Mouse (Mus musculus): ENCODE results near the gene Prim2. TPM values are rescaled to one million over a fixed set of nuclear protein-coding genes. Genes with fewer than 3 reads are reported as not detected.

Prim2 gene
- total RNA-seq, 2 experiments from 2014 or later, result 77.0 to 90.7 TPM

GRCm38 (mm10) chr1:33496128-33496527 lies 173.5 kb downstream of the Prim2 start:
- peak; percentile 84 for ATAC-seq (replicated peaks; ENCODE audit: poor library complexity, severe bottlenecking)

- ATAC-seq (replicated peaks; ENCODE audit: poor library complexity, severe bottlenecking), result no peak
Observed at GRCm38 (mm10) chr1:33495586-33495985, 174.0 kb downstream of the Prim2 start.

- no peak for ATAC-seq (replicated peaks; ENCODE audit: poor library complexity, severe bottlenecking)
Observed at GRCm38 (mm10) chr1:33495203-33495553, 174.4 kb downstream of the Prim2 start.

GRCm38 (mm10) chr1:33494524-33495202 lies 174.9 kb downstream of the Prim2 start:
- ATAC-seq (replicated peaks; ENCODE audit: poor library complexity, severe bottlenecking), result no peak

GRCm38 (mm10) chr1:33490220-33490619 lies 179.4 kb downstream of the Prim2 start:
- peak; percentile 55 for ATAC-seq (replicated peaks; ENCODE audit: poor library complexity, severe bottlenecking)

- ATAC-seq (replicated peaks; ENCODE audit: poor library complexity, severe bottlenecking), result no peak
Observed at GRCm38 (mm10) chr1:33488372-33488771, 181.2 kb downstream of the Prim2 start.

- peak; percentile 56; the same call in 1 of the 2 replicates for ATAC-seq (replicated peaks; ENCODE audit: poor library complexity, severe bottlenecking)
Observed at GRCm38 (mm10) chr1:33483746-33484145, 185.8 kb downstream of the Prim2 start.

- no peak for ATAC-seq (replicated peaks; ENCODE audit: poor library complexity, severe bottlenecking)
Observed at GRCm38 (mm10) chr1:33480382-33480781, 189.2 kb downstream of the Prim2 start.

- ATAC-seq (replicated peaks; ENCODE audit: poor library complexity, severe bottlenecking), result peak; percentile 75
Observed at GRCm38 (mm10) chr1:33471069-33471468, 198.5 kb downstream of the Prim2 start.

- ATAC-seq (replicated peaks; ENCODE audit: poor library complexity, severe bottlenecking), result 0 out of 2 replicates have a peak, but pooled peaks have one; percentile 16
Observed at GRCm38 (mm10) chr1:33470222-33470621, 199.4 kb downstream of the Prim2 start.

- no peak for ATAC-seq (replicated peaks; ENCODE audit: poor library complexity, severe bottlenecking)
Observed at GRCm38 (mm10) chr1:33464234-33464633, 205.4 kb downstream of the Prim2 start.

GRCm38 (mm10) chr1:33460703-33461102 lies 208.9 kb downstream of the Prim2 start:
- no peak for ATAC-seq (replicated peaks; ENCODE audit: poor library complexity, severe bottlenecking)

- no peak for ATAC-seq (replicated peaks; ENCODE audit: poor library complexity, severe bottlenecking)
Observed at GRCm38 (mm10) chr1:33460262-33460661, 209.3 kb downstream of the Prim2 start.

- peak; percentile 74 for ATAC-seq (replicated peaks; ENCODE audit: poor library complexity, severe bottlenecking)
Observed at GRCm38 (mm10) chr1:33458950-33459349, 210.6 kb downstream of the Prim2 start.

GRCm38 (mm10) chr1:33454251-33454650 lies 215.3 kb downstream of the Prim2 start:
- no peak for ATAC-seq (replicated peaks; ENCODE audit: poor library complexity, severe bottlenecking)

GRCm38 (mm10) chr1:33453299-33453698 lies 216.3 kb downstream of the Prim2 start:
- peak; percentile 73 for ATAC-seq (replicated peaks; ENCODE audit: poor library complexity, severe bottlenecking)

GRCm38 (mm10) chr1:33447179-33447578 lies 222.4 kb downstream of the Prim2 start:
- ATAC-seq (replicated peaks; ENCODE audit: poor library complexity, severe bottlenecking), result peak; percentile 44

- ATAC-seq (replicated peaks; ENCODE audit: poor library complexity, severe bottlenecking), result no peak
Observed at GRCm38 (mm10) chr1:33436167-33436566, 233.4 kb downstream of the Prim2 start.
